Mouse (Mus musculus): ENCODE data around the gene Ice2. TPM values are rescaled to one million over a fixed set of nuclear protein-coding genes. Genes with fewer than 3 reads are reported as not detected.

Ice2 gene
- total RNA-seq, 1 experiment: 10.0 TPM

- in situ Hi-C loops (cut with MboI; ENCODE audit: low sequenced_read_pairs in 2 of 2, unreplicated experiment in 2 of 2): no loop called here
- TF ChIP-seq ZNF384 (IDR thresholded peaks at IDR 0.05; ENCODE audit: low read depth, low read length): no peak
- TF ChIP-seq HCFC1 (IDR thresholded peaks at IDR 0.05; ENCODE audit: borderline replicate concordance, insufficient read depth, low read length): no peak
- no peak for TF ChIP-seq CHD2 (IDR thresholded peaks at IDR 0.05; ENCODE audit: low read depth, low read length)
- Histone ChIP-seq H3K27ac (ENCODE audit: insufficient read depth, low read depth, low read length, poor library complexity, severe bottlenecking) (no peak overlapping the region), H3K36me3 (ENCODE audit: control insufficient read depth, insufficient read depth, low read length, poor library complexity, severe bottlenecking) (peaks cover 2% of the 10 kb centered on the region; the same call in 1 of the 2 replicates), H3K4me1 (ENCODE audit: control insufficient read depth in 2 of 2, insufficient read depth in 2 of 2, low read length in 2 of 2, poor library complexity in 1 of 2) (peaks cover 2 to 11% of the 10 kb centered on the region in 2 experiments; a peak in 3 of 4 replicates), H3K9me3 (ENCODE audit: control insufficient read depth, insufficient read depth, low read depth, low read length) (no peaks in the 10 kb centered on the region), H3K4me3 (ENCODE audit: insufficient read depth in 1 of 2, low read depth in 1 of 2, low read length in 2 of 2, poor library complexity in 1 of 2, severe bottlenecking in 1 of 2) (no peak overlapping the region), H3K9ac (ENCODE audit: insufficient read depth, low read depth, low read length, poor library complexity, severe bottlenecking) (no peak overlapping the region)
- DNase-seq (ENCODE audit: low read depth, low spot score): no peak
Measured at GRCm38 (mm10) chr9:69470921-69471320, 73.2 kb downstream of the Ice2 start.

DNA sequence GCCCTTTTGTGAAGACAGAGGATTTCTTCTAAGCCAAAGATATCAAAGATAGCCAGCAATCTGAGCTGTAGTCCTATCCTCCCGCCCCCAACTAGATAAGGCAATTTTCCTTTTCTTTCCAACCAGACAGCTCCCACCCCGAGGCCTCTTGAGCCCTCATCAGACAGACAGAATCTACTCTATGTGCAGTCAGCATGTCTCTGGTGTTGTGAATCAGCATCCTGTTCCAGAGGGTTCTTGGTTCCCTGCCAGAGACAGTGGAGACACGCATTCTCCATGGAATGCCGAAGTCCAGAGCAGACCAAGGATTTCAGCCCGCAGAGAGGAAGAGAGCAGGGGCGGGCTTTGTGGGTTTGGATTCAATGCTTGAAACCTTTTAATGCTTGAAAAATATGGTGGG, 75.0 kb downstream of the Ice2 start:
- no peak overlapping the region for H3K9ac ChIP-seq (ENCODE audit: insufficient read depth, low read depth, low read length, poor library complexity, severe bottlenecking)
- in situ Hi-C loops (cut with MboI; ENCODE audit: low sequenced_read_pairs in 2 of 2, unreplicated experiment in 2 of 2): no loop called here
- no peak overlapping the region for H3K27ac ChIP-seq (ENCODE audit: insufficient read depth, low read depth, low read length, poor library complexity, severe bottlenecking)
- H3K4me3 ChIP-seq (ENCODE audit: insufficient read depth in 1 of 2, low read depth in 1 of 2, low read length in 2 of 2, poor library complexity in 1 of 2, severe bottlenecking in 1 of 2): no peak overlapping the region
- no peak for DNase-seq (ENCODE audit: low read depth, low spot score)
- no peaks in the 10 kb centered on the region for H3K9me3 ChIP-seq (ENCODE audit: control insufficient read depth, insufficient read depth, low read depth, low read length)
- TF ChIP-seq MAFK (IDR thresholded peaks at IDR 0.05; ENCODE audit: insufficient read depth, low read depth, low read length) (no peak), ZC3H11A (IDR thresholded peaks at IDR 0.05; ENCODE audit: borderline replicate concordance, low read depth, low read length) (no peak), ZNF384 (IDR thresholded peaks at IDR 0.05; ENCODE audit: low read depth, low read length) (no peak), HCFC1 (IDR thresholded peaks at IDR 0.05; ENCODE audit: borderline replicate concordance, insufficient read depth, low read length) (no peak), CHD2 (IDR thresholded peaks at IDR 0.05; ENCODE audit: low read depth, low read length) (no peak)
- H3K4me1 ChIP-seq (ENCODE audit: control insufficient read depth in 2 of 2, insufficient read depth in 2 of 2, low read length in 2 of 2, poor library complexity in 1 of 2): peaks cover 2 to 11% of the 10 kb centered on the region in 2 experiments; a peak in 3 of 4 replicates
- peaks cover 2% of the 10 kb centered on the region; the same call in 1 of the 2 replicates for H3K36me3 ChIP-seq (ENCODE audit: control insufficient read depth, insufficient read depth, low read length, poor library complexity, severe bottlenecking)

GRCm38 (mm10) chr9:69475873-69476272, 78.2 kb downstream of the Ice2 start:
- no peak overlapping the region for H3K9ac ChIP-seq (ENCODE audit: insufficient read depth, low read depth, low read length, poor library complexity, severe bottlenecking)
- no peak overlapping the region for H3K4me3 ChIP-seq (ENCODE audit: insufficient read depth in 1 of 2, low read depth in 1 of 2, low read length in 2 of 2, poor library complexity in 1 of 2, severe bottlenecking in 1 of 2)
- TF ChIP-seq ZC3H11A (IDR thresholded peaks at IDR 0.05; ENCODE audit: borderline replicate concordance, low read depth, low read length): no peak
- TF ChIP-seq ZNF384 (IDR thresholded peaks at IDR 0.05; ENCODE audit: low read depth, low read length): no peak
- no peak for TF ChIP-seq HCFC1 (IDR thresholded peaks at IDR 0.05; ENCODE audit: borderline replicate concordance, insufficient read depth, low read length)
- TF ChIP-seq CHD2 (IDR thresholded peaks at IDR 0.05; ENCODE audit: low read depth, low read length): no peak
- no peak for TF ChIP-seq MAFK (IDR thresholded peaks at IDR 0.05; ENCODE audit: insufficient read depth, low read depth, low read length)
- no peak overlapping the region for H3K27ac ChIP-seq (ENCODE audit: insufficient read depth, low read depth, low read length, poor library complexity, severe bottlenecking)
- in situ Hi-C loops (cut with MboI; ENCODE audit: low sequenced_read_pairs in 2 of 2, unreplicated experiment in 2 of 2): loop anchor here (25.0 kb wide), 1 partner anchor 114 kb away; no protein-coding TSS in a partner anchor
- no peaks in the 10 kb centered on the region for H3K9me3 ChIP-seq (ENCODE audit: control insufficient read depth, insufficient read depth, low read depth, low read length)
- no peaks in the 10 kb centered on the region for H3K36me3 ChIP-seq (ENCODE audit: control insufficient read depth, insufficient read depth, low read length, poor library complexity, severe bottlenecking)
- H3K4me1 ChIP-seq (ENCODE audit: control insufficient read depth in 2 of 2, insufficient read depth in 2 of 2, low read length in 2 of 2, poor library complexity in 1 of 2): no peaks in the 10 kb centered on the region
- DNase-seq (ENCODE audit: low read depth, low spot score): no peak

DNA sequence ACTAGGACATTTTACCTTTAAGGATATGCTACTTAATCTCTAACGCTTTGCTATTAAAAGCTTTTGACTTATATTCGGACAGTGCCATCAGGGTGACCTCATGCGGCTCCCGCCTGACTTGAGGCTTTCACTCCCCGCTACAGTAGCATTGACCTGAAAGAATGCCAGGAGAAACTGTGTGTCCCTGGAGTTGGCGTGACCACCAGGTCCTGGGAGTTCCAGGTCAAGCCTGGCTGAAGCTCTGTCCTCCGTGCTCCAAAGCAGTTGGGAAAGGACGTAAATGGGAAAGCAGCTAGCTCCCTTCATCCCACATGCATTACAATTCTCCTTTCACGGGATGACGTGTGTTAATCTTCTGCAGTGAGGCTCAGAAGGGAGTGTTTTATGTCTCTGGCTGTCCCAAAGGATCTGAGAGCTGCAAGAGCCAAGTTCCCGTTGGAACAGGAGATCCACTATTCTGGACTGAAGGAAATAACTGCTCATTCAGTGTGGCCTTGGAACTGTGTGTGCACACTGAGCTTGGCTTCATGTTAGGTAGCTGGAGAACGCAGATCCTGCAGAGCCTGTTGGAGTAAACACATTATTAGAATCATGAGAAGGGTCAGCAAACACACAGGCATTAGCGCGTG, 79.6 kb downstream of the Ice2 start:
- Histone ChIP-seq H3K27ac (ENCODE audit: insufficient read depth, low read depth, low read length, poor library complexity, severe bottlenecking) (no peak overlapping the region), H3K4me1 (ENCODE audit: control insufficient read depth in 2 of 2, insufficient read depth in 2 of 2, low read length in 2 of 2, poor library complexity in 1 of 2) (no peaks in the 10 kb centered on the region), H3K36me3 (ENCODE audit: control insufficient read depth, insufficient read depth, low read length, poor library complexity, severe bottlenecking) (no peaks in the 10 kb centered on the region), H3K9ac (ENCODE audit: insufficient read depth, low read depth, low read length, poor library complexity, severe bottlenecking) (no peak overlapping the region), H3K4me3 (ENCODE audit: insufficient read depth in 1 of 2, low read depth in 1 of 2, low read length in 2 of 2, poor library complexity in 1 of 2, severe bottlenecking in 1 of 2) (no peak overlapping the region), H3K9me3 (ENCODE audit: control insufficient read depth, insufficient read depth, low read depth, low read length) (no peaks in the 10 kb centered on the region)
- no peak for DNase-seq (ENCODE audit: low read depth, low spot score)
- in situ Hi-C loops (cut with MboI; ENCODE audit: low sequenced_read_pairs in 2 of 2, unreplicated experiment in 2 of 2): loop anchor here (25.0 kb wide), 1 partner anchor 115 kb away; no protein-coding TSS in a partner anchor
- TF ChIP-seq HCFC1 (IDR thresholded peaks at IDR 0.05; ENCODE audit: borderline replicate concordance, insufficient read depth, low read length) (no peak), CHD2 (IDR thresholded peaks at IDR 0.05; ENCODE audit: low read depth, low read length) (no peak), MAFK (IDR thresholded peaks at IDR 0.05; ENCODE audit: insufficient read depth, low read depth, low read length) (no peak), ZNF384 (IDR thresholded peaks at IDR 0.05; ENCODE audit: low read depth, low read length) (no peak), ZC3H11A (IDR thresholded peaks at IDR 0.05; ENCODE audit: borderline replicate concordance, low read depth, low read length) (no peak)
